Comparison of ENCODE assay signal across 24 mouse cellular contexts in genomic region chr7:142347542-142347941, GRCm38 (mm10). TPM values are rescaled to one million over a fixed set of nuclear protein-coding genes. Genes with fewer than 3 reads are reported as not detected.
"Had no signal": no experiment of that assay in that cellular context is flagged by ENCODE, and none has a peak within 500 bp of the region (broad histone marks: within the 10 kb centered on the region; RNA-seq: fewer than 3 reads in every experiment).

No protein-coding gene starts in this region.

- H3K4me3 ChIP-seq: hindbrain, embryonic 15.5 days; layer of hippocampus, adult 2 months; limb, embryonic 13.5 days; neural tube, embryonic 13.5 days had no signal

- H3K27ac ChIP-seq: hindbrain, embryonic 15.5 days; layer of hippocampus, adult 2 months; limb, embryonic 13.5 days; neural tube, embryonic 13.5 days had no signal

- ATAC-seq: inflammation-experienced regulatory T-cells, adult 6 months; intestine, postnatal 0 days; midbrain, embryonic 16.5 days had no signal

- H3K27me3 ChIP-seq: hindbrain, embryonic 15.5 days; limb, embryonic 13.5 days; neural tube, embryonic 13.5 days had no signal

- DNase-seq: kidney, adult 8-10 months; kidney, postnatal 4 days; left cerebral cortex, postnatal 4 days; lung, adult 18-20 months; lung, postnatal 36 days; retina, postnatal 1 day; right cerebral cortex, postnatal 4 days; spleen, adult 18-20 months; thymus, adult 18-20 months; thymus, postnatal 14 days had no signal

- H3K4me1 ChIP-seq: hindbrain, embryonic 15.5 days had no signal

- H3K36me3 ChIP-seq: hindbrain, embryonic 15.5 days; limb, embryonic 13.5 days; neural tube, embryonic 13.5 days had no signal

- H3K4me2 ChIP-seq: hindbrain, embryonic 15.5 days; limb, embryonic 13.5 days; midbrain, embryonic 11.5 days; neural tube, embryonic 13.5 days had no signal

- H3K9ac ChIP-seq: hindbrain, embryonic 15.5 days; limb, embryonic 13.5 days; neural tube, embryonic 13.5 days had no signal

- H3K9me3 ChIP-seq: hindbrain, embryonic 15.5 days; limb, embryonic 13.5 days; neural tube, embryonic 13.5 days had no signal

RNA-seq across cellular contexts. Expression of gene Gm49369, which starts 34.9 kb away (rescaled TPM):
- polyA plus RNA-seq: intestine, postnatal 0 days; limb, embryonic 13.5 days; stomach, embryonic 14.5 days had no signal

RNA-seq across cellular contexts. Expression of gene Krtap5-4, which starts 44.2 kb away (rescaled TPM):
- total RNA-seq: layer of hippocampus, adult 2 months; layer of hippocampus, postnatal 10 days; left cerebral cortex, postnatal 10 days; left cerebral cortex, postnatal 4 days; megakaryocyte, adult 5-6 weeks had no signal
- polyA plus RNA-seq: hindbrain, embryonic 15.5 days; inflammation-experienced regulatory T-cells, adult 6 months; intestine, postnatal 0 days; kidney, embryonic 16.5 days; limb, embryonic 13.5 days; lung, embryonic 16.5 days; midbrain, embryonic 11.5 days; midbrain, embryonic 16.5 days; neural tube, embryonic 13.5 days; stomach, embryonic 14.5 days had no signal

RNA-seq across cellular contexts. Expression of gene Krtap5-1, which starts 50.6 kb away (rescaled TPM):
- total RNA-seq: layer of hippocampus, adult 2 months; layer of hippocampus, postnatal 10 days; left cerebral cortex, postnatal 10 days; left cerebral cortex, postnatal 4 days; megakaryocyte, adult 5-6 weeks had no signal
- polyA plus RNA-seq: hindbrain, embryonic 15.5 days; inflammation-experienced regulatory T-cells, adult 6 months; intestine, postnatal 0 days; kidney, embryonic 16.5 days; limb, embryonic 13.5 days; lung, embryonic 16.5 days; midbrain, embryonic 11.5 days; midbrain, embryonic 16.5 days; neural tube, embryonic 13.5 days; stomach, embryonic 14.5 days had no signal
